Mouse (Mus musculus) lung, postnatal 0 days (tissue): Measurements from ENCODE around the gene Pak4. TPM values are rescaled to one million over a fixed set of nuclear protein-coding genes. Genes with fewer than 3 reads are reported as not detected.
"Not testable (repeated sequence)": the region's sequence is repeated elsewhere in the genome, so short reads cannot be mapped to it uniquely, and the experiment has no call there.

ENCODE experiments used
- ATAC-seq: fragments of 200-750 bp; cut with Nextera tagmentation; 2 replicates; pipeline ENCODE4 v1.8.0; 2017; ENCODE audit warnings: moderate library complexity
- DNase-seq: peaks from one replicate; pipeline ENCODE4 v3.0.0-alpha.2; 2016; ENCODE audit warnings: low spot score
- H3K27ac ChIP-seq: fragments of 300-500 bp; sonication (generic); 2 replicates; pipeline ENCODE4 v1.5.1; 2014; ENCODE audit warnings: antibody characterized with exemption, mild to moderate bottlenecking, low read length, mixed read lengths
- H3K27me3 ChIP-seq: fragments of 300-500 bp; sonication (generic); replicated peaks from 2 replicates; pipeline ENCODE4 v1.6.1; 2014; ENCODE audit warnings: low read length, mixed read lengths; ENCODE audit not compliant: insufficient read depth
- H3K36me3 ChIP-seq: fragments of 300-500 bp; sonication (generic); 2 replicates; pipeline ENCODE4 v1.6.1; 2014; ENCODE audit warnings: low read length, mixed read lengths; ENCODE audit not compliant: insufficient read depth
- H3K4me1 ChIP-seq: fragments of 300-500 bp; sonication (generic); 2 replicates; pipeline ENCODE4 v1.6.1; 2014; ENCODE audit warnings: antibody characterized with exemption, low read depth, low read length, mixed read lengths; ENCODE audit not compliant: insufficient read depth
- H3K4me2 ChIP-seq: fragments of 300-500 bp; sonication (generic); replicated peaks from 2 replicates; pipeline ENCODE4 v1.6.1; 2014; ENCODE audit warnings: low read depth, mild to moderate bottlenecking, low read length, moderate library complexity, mixed read lengths
- H3K4me3 ChIP-seq: fragments of 300-500 bp; sonication (generic); 2 replicates; pipeline ENCODE4 v1.5.1; 2014; ENCODE audit warnings: low read depth, low read length
- H3K9ac ChIP-seq: fragments of 300-500 bp; sonication (generic); replicated peaks from 2 replicates; pipeline ENCODE4 v1.6.1; 2014; ENCODE audit warnings: low read depth, mild to moderate bottlenecking
- H3K9me3 ChIP-seq: fragments of 300-500 bp; sonication (generic); 2 replicates; pipeline ENCODE4 v1.6.1; 2016; ENCODE audit warnings: low read length, mixed read lengths
- CTCF ChIP-seq: IDR thresholded peaks from 2 replicates; pipeline ENCODE4 v1.5.1; 2016; ENCODE audit warnings: antibody characterized with exemption, mild to moderate bottlenecking
- EP300 ChIP-seq: IDR thresholded peaks from 2 replicates; pipeline ENCODE4 v1.6.1; 2016; ENCODE audit warnings: antibody characterized with exemption, mild to moderate bottlenecking, control low read depth
- WGBS: fragments of 180-500 bp; shearing (Covaris S2); extraction: QIAGEN DNeasy Blood & Tissue Kit; methylation state at CpG from one replicate; pipeline ENCODE4 v1.1.7; 2014; 5-methylcytosine and 5-hydroxymethylcytosine counted together
- microRNA-seq: library from miRNA; unstranded; fragments of <30 nt; microRNA quantifications from one replicate; pipeline ENCODE4, GENCODE M21; 2016
- polyA plus RNA-seq: library from polyadenylated mRNA; unstranded; fragments of >200 nt; fragmentation: Nextera tagmentation; extraction: Ambion mirVana; gene quantifications from 2 replicates; pipeline ENCODE4 v1.2.1, GENCODE M21; 2015

Pak4 gene
- polyA plus RNA-seq, 1 experiment from 2014 or later, result 36.3 TPM

- ATAC-seq (peak; percentile 85), DNase-seq (peak; percentile 76)
- no peaks in the 10 kb centered on the region for H3K36me3 ChIP-seq
- H3K9ac ChIP-seq, result no peak overlapping the region
- H3K27ac ChIP-seq, result no peak overlapping the region
- H3K4me3 ChIP-seq, result no peak overlapping the region
- no peaks in the 10 kb centered on the region for H3K9me3 ChIP-seq
- H3K4me1 ChIP-seq, result no peaks in the 10 kb centered on the region
- H3K4me2 ChIP-seq, result no peak overlapping the region
- no peaks in the 10 kb centered on the region for H3K27me3 ChIP-seq
- WGBS, result 65% methylated on average over 8 of the region's 8 CpGs
- TF ChIP-seq EP300 (no peak), CTCF (no peak)
Observed at GRCm38 (mm10) chr7:28532005-28532404, 66.0 kb downstream of the Pak4 start.

DNA sequence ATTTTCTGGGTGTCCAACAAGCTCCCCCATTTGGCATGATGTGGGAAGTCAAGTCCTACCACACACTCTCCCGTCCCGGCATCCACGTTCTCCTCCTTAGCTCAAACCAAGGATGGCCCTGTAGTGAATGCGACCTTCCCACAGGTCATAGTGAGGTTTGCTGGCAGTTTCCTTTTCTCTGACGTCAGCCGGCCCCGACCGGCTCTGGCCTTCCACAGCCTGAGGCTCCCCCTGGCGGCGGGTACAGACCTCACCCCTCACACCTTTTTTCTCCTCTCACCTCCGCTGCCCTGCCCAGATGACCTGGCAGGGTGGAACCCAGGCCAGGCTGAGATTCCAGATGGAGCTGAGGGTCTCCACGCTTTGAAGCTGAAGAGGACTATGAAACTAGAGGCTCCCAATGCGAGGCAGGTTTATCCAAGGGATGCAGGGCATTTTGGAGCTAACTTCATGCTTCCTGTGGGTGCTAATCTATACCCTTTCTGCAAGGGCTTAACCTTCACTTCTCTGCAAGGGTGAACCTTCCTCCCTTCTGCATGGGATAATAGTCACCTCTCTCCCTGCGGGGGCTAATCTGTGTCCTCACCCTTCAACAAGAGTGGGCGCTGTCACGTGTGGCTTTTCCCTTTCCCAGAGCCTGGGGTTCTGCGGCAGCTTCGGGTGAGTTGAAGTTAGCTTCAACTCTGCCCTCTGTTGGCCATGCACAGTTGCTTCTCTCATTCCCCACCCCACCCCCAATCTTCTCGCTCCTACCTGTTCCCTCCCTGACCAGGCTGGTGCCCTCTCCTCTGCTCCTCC is 69.9 kb downstream of the Pak4 start:
- ATAC-seq, result peak; percentile 83
- Histone ChIP-seq H3K4me2 (no peak overlapping the region), H3K9ac (no peak overlapping the region), H3K36me3 (no peaks in the 10 kb centered on the region), H3K27me3 (no peaks in the 10 kb centered on the region), H3K9me3 (no peaks in the 10 kb centered on the region), H3K4me1 (no peaks in the 10 kb centered on the region), H3K4me3 (no peak overlapping the region), H3K27ac (no peak overlapping the region)
- DNase-seq, result peak; percentile 91
- WGBS, result 8% methylated on average over 19 of the region's 19 CpGs
- TF ChIP-seq CTCF (peak; percentile 90), EP300 (no peak)

DNA sequence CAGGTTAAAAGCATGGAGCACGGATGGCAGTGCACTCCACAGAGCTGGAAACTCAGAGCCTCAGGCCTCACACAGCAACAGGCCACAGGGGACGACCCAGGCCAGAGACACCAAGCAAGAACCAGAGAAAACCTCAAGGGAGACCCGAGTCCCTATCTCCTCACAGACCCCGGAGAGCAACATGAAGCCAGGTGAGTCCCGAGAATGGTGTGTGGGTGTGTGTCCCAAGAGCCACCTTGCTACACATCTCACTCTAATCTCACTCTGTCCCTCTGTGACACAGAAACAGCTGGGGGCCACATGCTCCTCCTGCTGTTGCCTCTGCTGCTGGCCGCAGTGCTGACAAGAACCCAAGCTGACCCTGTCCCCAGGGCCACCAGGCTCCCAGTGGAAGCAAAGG is 75.4 kb downstream of the Pak4 start, which contains the start of gene Ifnl3:
Gene Ifnl3, plus strand, starts transcription at position 301 of the 400 bp plus-strand sequence.
- not testable (repeated sequence) for H3K36me3 ChIP-seq, H3K4me2 ChIP-seq, H3K27me3 ChIP-seq, H3K9ac ChIP-seq, H3K4me3 ChIP-seq, DNase-seq, ATAC-seq, H3K27ac ChIP-seq, H3K9me3 ChIP-seq, H3K4me1 ChIP-seq
- WGBS, result 64% methylated on average over 5 of the region's 6 CpGs

GRCm38 (mm10) chr7:28511441-28511840 is 86.5 kb downstream of the Pak4 start:
- Histone ChIP-seq H3K27ac (no peak overlapping the region), H3K9me3 (no peaks in the 10 kb centered on the region), H3K9ac (no peak overlapping the region), H3K4me1 (no peaks in the 10 kb centered on the region), H3K36me3 (no peaks in the 10 kb centered on the region), H3K27me3 (no peaks in the 10 kb centered on the region), H3K4me2 (no peak overlapping the region), H3K4me3 (no peak overlapping the region)
- DNase-seq (no peak), ATAC-seq (no peak)
- TF ChIP-seq CTCF (no peak), EP300 (no peak)
- 68% methylated on average over 8 of the region's 8 CpGs for WGBS

GRCm38 (mm10) chr7:28510405-28510974 is 87.5 kb downstream of the Pak4 start, which contains the start of gene Ifnl2:
Ifnl2 (minus strand) TSS chr7:28510455.
- not testable (repeated sequence) for H3K27ac ChIP-seq, H3K36me3 ChIP-seq, ATAC-seq, H3K9me3 ChIP-seq, H3K27me3 ChIP-seq, H3K4me2 ChIP-seq, H3K4me3 ChIP-seq, H3K4me1 ChIP-seq, DNase-seq, H3K9ac ChIP-seq
- 56% methylated on average over 8 of the region's 8 CpGs for WGBS

GRCm38 (mm10) chr7:28509121-28509520 is 88.9 kb downstream of the Pak4 start:
- not testable (repeated sequence) for H3K4me1 ChIP-seq, H3K36me3 ChIP-seq, H3K27ac ChIP-seq, H3K27me3 ChIP-seq, H3K9me3 ChIP-seq, H3K9ac ChIP-seq, DNase-seq, H3K4me3 ChIP-seq, ATAC-seq, H3K4me2 ChIP-seq
- WGBS, result no CpG with 5 or more reads among the region's 2 CpGs

Small RNAs within 50 kb of the gene (microRNA-seq; reads per million reads assigned to microRNA genes)
- gene Mir7049, result 1.5 reads per million

Other genes with a start within 250 kb of the Pak4 start
- 623 and 695 TPM in 2 replicates for gene Rps16, start 247.5 kb downstream of the Pak4 start, polyA plus RNA-seq
- 22.4 and 26.7 TPM in 2 replicates for gene Plekhg2, start 225.6 kb downstream of the Pak4 start, polyA plus RNA-seq
- gene Zfp36, start 217.9 kb downstream of the Pak4 start, polyA plus RNA-seq, result 48.3 and 55.7 TPM in 2 replicates
- 29.9 and 30.2 TPM in 2 replicates for gene Med29, start 205.5 kb downstream of the Pak4 start, polyA plus RNA-seq
- 49.1 and 55.0 TPM in 2 replicates for gene Paf1, start 205.2 kb downstream of the Pak4 start, polyA plus RNA-seq
- 81.0 and 83.1 TPM in 2 replicates for gene Gmfg, start 160.7 kb downstream of the Pak4 start, polyA plus RNA-seq
- gene Lrfn1, start 146.2 kb downstream of the Pak4 start, polyA plus RNA-seq, result 0.97 and 1.4 TPM in 2 replicates
- gene Ifnl2, start 87.7 kb downstream of the Pak4 start, polyA plus RNA-seq, result not detected in 2 replicates
- gene Ifnl3, start 75.3 kb downstream of the Pak4 start, polyA plus RNA-seq, result not detected in 2 replicates
- gene Sycn, start 57.3 kb downstream of the Pak4 start, polyA plus RNA-seq, result not detected in 2 replicates
- not detected in 2 replicates for gene Nccrp1, start 50.9 kb downstream of the Pak4 start, polyA plus RNA-seq
- 12.9 and 13.4 TPM in 2 replicates for gene Samd4b, start within 50 bp of the Pak4 start, polyA plus RNA-seq
- not detected in 2 replicates for gene Acp7, start 33.1 kb upstream of the Pak4 start, polyA plus RNA-seq
- 2.3 and 2.8 TPM in 2 replicates for gene Fbxo27, start 94.7 kb upstream of the Pak4 start, polyA plus RNA-seq
- 10.9 and 11.0 TPM in 2 replicates for gene Fbxo17, start 118.6 kb upstream of the Pak4 start, polyA plus RNA-seq
- 99.7 and 101 TPM in 2 replicates for gene Mrps12, start 143.6 kb upstream of the Pak4 start, polyA plus RNA-seq
- gene Sars2, start 143.8 kb upstream of the Pak4 start, polyA plus RNA-seq, result 6.0 and 7.0 TPM in 2 replicates
- not detected in 2 replicates for gene Ccer2, start 158.0 kb upstream of the Pak4 start, polyA plus RNA-seq
- gene Sirt2, start 168.6 kb upstream of the Pak4 start, polyA plus RNA-seq, result 55.4 and 57.1 TPM in 2 replicates
- gene Nfkbib, start 169.3 kb upstream of the Pak4 start, polyA plus RNA-seq, result 42.3 and 42.7 TPM in 2 replicates
- 10.2 and 12.9 TPM in 2 replicates for gene Rinl, start 190.8 kb upstream of the Pak4 start, polyA plus RNA-seq
- gene Hnrnpl, start 210.4 kb upstream of the Pak4 start, polyA plus RNA-seq, result 151 and 154 TPM in 2 replicates
- 287 and 308 TPM in 2 replicates for gene Ech1, start 227.0 kb upstream of the Pak4 start, polyA plus RNA-seq
- 14.9 and 15.6 TPM in 2 replicates for gene Lgals4, start 235.7 kb upstream of the Pak4 start, polyA plus RNA-seq